Comparison of ENCODE assay signal across 17 mouse cellular contexts in the genomic region with DNA sequence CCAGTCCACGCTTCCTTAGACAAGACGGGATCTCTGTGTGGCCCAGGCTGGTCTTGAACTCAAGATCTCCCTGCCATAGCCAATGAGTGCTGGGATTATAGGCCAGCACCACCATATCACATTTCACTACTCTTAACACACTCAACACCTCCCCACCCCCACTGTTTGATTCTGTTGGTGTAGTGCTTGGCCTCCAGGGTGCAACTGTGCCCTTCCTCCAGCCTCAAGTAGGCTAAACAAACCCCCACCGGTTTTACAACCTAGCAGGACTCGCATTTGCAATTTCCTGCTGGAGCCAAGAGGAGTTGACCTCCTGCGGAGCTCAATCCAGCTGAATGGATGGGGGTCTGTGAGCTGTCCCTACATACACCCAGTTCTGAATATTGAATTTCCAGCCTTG. TPM values are rescaled to one million over a fixed set of nuclear protein-coding genes. Genes with fewer than 3 reads are reported as not detected.
DNase-seq lines count a peak whose midpoint lies in the region; ATAC-seq and TF ChIP-seq lines count a peak whose summit lies in the region.
"Had no signal": no experiment of that assay in that cellular context is flagged by ENCODE, and none has a peak within 500 bp of the region (broad histone marks: within the 10 kb centered on the region; RNA-seq: fewer than 3 reads in every experiment).

No protein-coding gene starts in this region.

- H3K4me1 ChIP-seq in hindbrain, embryonic 10.5 days (replicated peaks), result peaks cover 34% of the 10 kb centered on the region
- H3K4me1 ChIP-seq in hindbrain, embryonic 12.5 days, result peaks cover 18% of the 10 kb centered on the region
- peaks cover 94% of the 10 kb centered on the region for H3K4me1 ChIP-seq in E14TG2a.4 (replicated peaks; ENCODE audit: low read depth, low read length)
- H3K4me1 ChIP-seq in embryonic facial prominence, embryonic 11.5 days (ENCODE audit: control insufficient read depth, insufficient read depth, low read length), result no peaks in the 10 kb centered on the region; the same call in 1 of the 2 replicates
- H3K4me1 ChIP-seq in intestine, postnatal 0 days (replicated peaks; ENCODE audit: control insufficient read depth, insufficient read depth, low read length), result no peaks in the 10 kb centered on the region

- DNase-seq in hindbrain, embryonic 10.5 days (ENCODE audit: low spot score), result no peak
- DNase-seq in embryonic facial prominence, embryonic 11.5 days (ENCODE audit: low spot score), result peak; percentile 13
- DNase-seq in lung, postnatal 25 days (ENCODE audit: low spot score), result peak; percentile 58
- DNase-seq in urinary bladder, postnatal 25 days (ENCODE audit: low spot score), result no peak
- no peak for DNase-seq in left cerebral cortex, postnatal 14 days (ENCODE audit: low spot score in 2 of 2)
- DNase-seq: cerebellum, adult 9-10 months; heart, adult 2 months; heart, postnatal 10 days; kidney, postnatal 14 days; liver had no signal

- ATAC-seq in hindbrain, embryonic 12.5 days (ENCODE audit: low FRiP score), result no peak
- ATAC-seq in embryonic facial prominence, embryonic 11.5 days (replicated peaks; ENCODE audit: insufficient number of reproducible peaks, low FRiP score, low TSS enrichment, low read depth), result no peak
- ATAC-seq in intestine, postnatal 0 days, result no peak
- ATAC-seq: hindbrain, postnatal 0 days; midbrain, embryonic 15.5 days had no signal

- peaks cover 18% of the 10 kb centered on the region for H3K27me3 ChIP-seq in hindbrain, embryonic 10.5 days (ENCODE audit: insufficient read depth, poor library complexity, severe bottlenecking)
- H3K27me3 ChIP-seq in hindbrain, embryonic 12.5 days, result 0 out of 2 replicates have a peak, but pooled peaks cover 3% of the 10 kb centered on the region
- H3K27me3 ChIP-seq in E14TG2a.4 (ENCODE audit: insufficient read depth, low read length), result no peaks in the 10 kb centered on the region
- H3K27me3 ChIP-seq in embryonic facial prominence, embryonic 11.5 days (ENCODE audit: control insufficient read depth, insufficient read depth, low read length), result 0 out of 2 replicates have a peak, but pooled peaks cover 2% of the 10 kb centered on the region
- H3K27me3 ChIP-seq in intestine, postnatal 0 days (replicated peaks; ENCODE audit: control insufficient read depth, insufficient read depth, low read length), result no peaks in the 10 kb centered on the region
- H3K27me3 ChIP-seq: midbrain, embryonic 15.5 days; stomach, embryonic 15.5 days had no signal

- whole genome bisulfite sequencing in hindbrain, embryonic 10.5 days, result 30% methylated on average over 5 of the region's 5 CpGs
- WGBS in hindbrain, embryonic 12.5 days, result 29% methylated on average over 5 of the region's 5 CpGs
- 23% methylated on average over 5 of the region's 5 CpGs for WGBS in embryonic facial prominence, embryonic 11.5 days
- 43% methylated on average over 5 of the region's 5 CpGs for WGBS in intestine, postnatal 0 days

- no peak overlapping the region for H3K9ac ChIP-seq in hindbrain, embryonic 12.5 days
- H3K9ac ChIP-seq in embryonic facial prominence, embryonic 11.5 days (replicated peaks; ENCODE audit: low read length), result no peak overlapping the region
- no peak overlapping the region for H3K9ac ChIP-seq in intestine, postnatal 0 days (ENCODE audit: low read depth, low read length)
- H3K9ac ChIP-seq: embryonic facial prominence, embryonic 12.5 days; midbrain, embryonic 15.5 days; stomach, embryonic 15.5 days had no signal

- intact Hi-C loops in left cerebral cortex, postnatal 14 days (cut with DNase I), result no loop called here

- H3K4me2 ChIP-seq in hindbrain, embryonic 12.5 days (replicated peaks), result no peak overlapping the region
- no peak overlapping the region for H3K4me2 ChIP-seq in embryonic facial prominence, embryonic 11.5 days (ENCODE audit: low read depth, low read length)
- H3K4me2 ChIP-seq in intestine, postnatal 0 days (replicated peaks; ENCODE audit: low read depth), result no peak overlapping the region
- H3K4me2 ChIP-seq: embryonic facial prominence, embryonic 12.5 days; midbrain, embryonic 15.5 days; stomach, embryonic 15.5 days had no signal

- H3K4me3 ChIP-seq in hindbrain, embryonic 10.5 days, result no peak overlapping the region
- no peak overlapping the region for H3K4me3 ChIP-seq in hindbrain, embryonic 12.5 days
- H3K4me3 ChIP-seq in E14TG2a.4 (replicated peaks; ENCODE audit: low read length), result peak overlapping the region; percentile 76
- H3K4me3 ChIP-seq in embryonic facial prominence, embryonic 11.5 days (ENCODE audit: low read depth, low read length), result no peak overlapping the region
- H3K4me3 ChIP-seq in intestine, postnatal 0 days (ENCODE audit: low read depth, low read length), result no peak overlapping the region
- H3K4me3 ChIP-seq: embryonic facial prominence, embryonic 12.5 days; heart, adult 2 months; midbrain, embryonic 15.5 days; stomach, embryonic 15.5 days had no signal

- H3K27ac ChIP-seq in hindbrain, embryonic 10.5 days, result 0 out of 2 replicates have a peak overlapping the region, but pooled peaks have one; percentile 9
- no peak overlapping the region for H3K27ac ChIP-seq in hindbrain, embryonic 12.5 days
- no peak overlapping the region for H3K27ac ChIP-seq in embryonic facial prominence, embryonic 11.5 days (replicated peaks; ENCODE audit: low read depth, low read length)
- no peak overlapping the region for H3K27ac ChIP-seq in intestine, postnatal 0 days (ENCODE audit: low read depth, low read length)
- H3K27ac ChIP-seq: embryonic facial prominence, embryonic 12.5 days; heart, adult 2 months; hindbrain, postnatal 0 days; midbrain, embryonic 15.5 days had no signal

- TF ChIP-seq CTCF in E14TG2a.4 (conservative IDR thresholded peaks at IDR 0.05; ENCODE audit: low read length), result no peak
- no peak for TF ChIP-seq CTCF in intestine, postnatal 0 days (IDR thresholded peaks at IDR 0.05; ENCODE audit: low read depth)

- H3K36me3 ChIP-seq in hindbrain, embryonic 10.5 days, result no peaks in the 10 kb centered on the region
- no peaks in the 10 kb centered on the region for H3K36me3 ChIP-seq in hindbrain, embryonic 12.5 days
- peaks cover 32% of the 10 kb centered on the region for H3K36me3 ChIP-seq in E14TG2a.4 (ENCODE audit: insufficient read depth, low read length)
- no peaks in the 10 kb centered on the region for H3K36me3 ChIP-seq in embryonic facial prominence, embryonic 11.5 days (replicated peaks; ENCODE audit: control insufficient read depth, insufficient read depth, low read depth, low read length)
- H3K36me3 ChIP-seq in intestine, postnatal 0 days (ENCODE audit: control insufficient read depth, insufficient read depth), result no peaks in the 10 kb centered on the region; the same call in 1 of the 2 replicates
- H3K36me3 ChIP-seq: embryonic facial prominence, embryonic 12.5 days; midbrain, embryonic 15.5 days; stomach, embryonic 15.5 days had no signal

- no peaks in the 10 kb centered on the region for H3K9me3 ChIP-seq in hindbrain, embryonic 10.5 days
- no peaks in the 10 kb centered on the region for H3K9me3 ChIP-seq in hindbrain, embryonic 12.5 days (replicated peaks)
- H3K9me3 ChIP-seq in E14TG2a.4 (ENCODE audit: low read length), result no peaks in the 10 kb centered on the region
- H3K9me3 ChIP-seq in embryonic facial prominence, embryonic 11.5 days (replicated peaks; ENCODE audit: control insufficient read depth, low read length), result no peaks in the 10 kb centered on the region
- no peaks in the 10 kb centered on the region for H3K9me3 ChIP-seq in intestine, postnatal 0 days (ENCODE audit: control insufficient read depth)
- H3K9me3 ChIP-seq: embryonic facial prominence, embryonic 12.5 days; midbrain, embryonic 15.5 days; stomach, embryonic 15.5 days had no signal

RNA-seq across cellular contexts. Expression of a gene that starts 5.6 kb away (rescaled TPM):
- 7.2 and 7.5 TPM in 2 replicates for polyA plus RNA-seq in hindbrain, embryonic 10.5 days (2016; fragmentation: Nextera tagmentation; extraction: Ambion mirVana)
- 5.0 and 6.5 TPM in 2 replicates for polyA plus RNA-seq in hindbrain, embryonic 12.5 days (2016; fragmentation: Nextera tagmentation; extraction: Ambion mirVana)
- 3.3 and 4.0 TPM in 2 replicates for polyA plus RNA-seq in embryonic facial prominence, embryonic 11.5 days (2014; fragmentation: Nextera tagmentation; extraction: Ambion mirVana)
- polyA plus RNA-seq in intestine, postnatal 0 days (2015; fragmentation: Nextera tagmentation; extraction: Ambion mirVana), result 5.8 and 7.1 TPM in 2 replicates
- total RNA-seq in left cerebral cortex, postnatal 14 days (2021), result 1 to 10 TPM; 4.2 to 6.8 TPM

RNA-seq across cellular contexts. Expression of a gene that starts 50.3 kb away (rescaled TPM):
- 19.4 and 19.9 TPM in 2 replicates for polyA plus RNA-seq in hindbrain, embryonic 10.5 days (2016; fragmentation: Nextera tagmentation; extraction: Ambion mirVana)
- 29.7 and 32.1 TPM in 2 replicates for polyA plus RNA-seq in hindbrain, embryonic 12.5 days (2016; fragmentation: Nextera tagmentation; extraction: Ambion mirVana)
- polyA plus RNA-seq in embryonic facial prominence, embryonic 11.5 days (2014; fragmentation: Nextera tagmentation; extraction: Ambion mirVana), result 20.9 and 24.0 TPM in 2 replicates
- 35.4 and 36.9 TPM in 2 replicates for polyA plus RNA-seq in intestine, postnatal 0 days (2015; fragmentation: Nextera tagmentation; extraction: Ambion mirVana)
- 10 to 100 TPM; 59.5 to 64.6 TPM for total RNA-seq in left cerebral cortex, postnatal 14 days (2021)

Comparison
In these comparisons a context has a peak if more than half of its experiments do, and no peak if none do; other contexts are left out.
1. DNase-seq: peak in embryonic facial prominence, embryonic 11.5 days (single experiment) and lung, postnatal 25 days (single experiment); none in hindbrain, embryonic 10.5 days (single experiment), urinary bladder, postnatal 25 days (single experiment) and left cerebral cortex, postnatal 14 days (0 of 2).